Mouse (Mus musculus) MEL (cell line): ENCODE measurements around the gene Mosmo. TPM values are rescaled to one million over a fixed set of nuclear protein-coding genes. Genes with fewer than 3 reads are reported as not detected.

Experiments
- DNase-seq: peaks from one replicate; pipeline ENCODE4 v3.0.0; 2011; ENCODE audit warnings: low read depth, low spot score
- H3K27ac ChIP-seq: 2 replicates; pipeline ENCODE4 v1.5.1; 2012; ENCODE audit warnings: low read depth, mild to moderate bottlenecking, control low read depth, low read length, moderate library complexity; ENCODE audit not compliant: control insufficient read depth
- H3K27me3 ChIP-seq, 2 experiments: fragments of 150-350 bp in 1 of 2; sonication (generic) in 1 of 2; 2 replicates each; pipeline ENCODE4 v1.6.1; 2012; ENCODE audit warnings: low read length in 2 of 2, mild to moderate bottlenecking in 2 of 2, improper control_type of control experiment in 1 of 2, moderate library complexity in 1 of 2; ENCODE audit not compliant: insufficient read depth in 2 of 2, control insufficient read depth in 1 of 2
- H3K36me3 ChIP-seq, 2 experiments: 2 replicates each; pipeline ENCODE4 v1.6.1; 2012 to 2014; ENCODE audit warnings: low read length in 2 of 2, improper control_type of control experiment in 1 of 2, inconsistent platforms in 1 of 2, mild to moderate bottlenecking in 1 of 2; ENCODE audit not compliant: insufficient read depth in 2 of 2, control insufficient read depth in 1 of 2
- H3K4me1 ChIP-seq, 2 experiments: fragments of 150-350 bp in 1 of 2; sonication (generic) in 1 of 2; 2 replicates each; pipeline ENCODE4 v1.6.1; 2012; ENCODE audit warnings: low read length in 2 of 2, improper control_type of control experiment in 1 of 2, mild to moderate bottlenecking in 1 of 2; ENCODE audit not compliant: insufficient read depth in 2 of 2, control insufficient read depth in 1 of 2
- H3K4me3 ChIP-seq, 2 experiments: fragments of 150-350 bp in 1 of 2; sonication (generic) in 1 of 2; 2 replicates each; pipeline ENCODE4 v1.5.1; 2012; ENCODE audit warnings: low read depth in 2 of 2, low read length in 2 of 2, mild to moderate bottlenecking in 2 of 2, moderate library complexity in 2 of 2, control low read depth in 1 of 2, improper control_type of control experiment in 1 of 2; ENCODE audit not compliant: control insufficient read depth in 1 of 2, insufficient read depth in 1 of 2
- H3K79me2 ChIP-seq: 2 replicates; pipeline ENCODE4 v1.6.1; 2012; ENCODE audit warnings: mild to moderate bottlenecking, low read length, moderate library complexity; ENCODE audit not compliant: control insufficient read depth, poor library complexity, insufficient read depth
- H3K9ac ChIP-seq: 2 replicates; pipeline ENCODE4 v1.6.1; 2012; ENCODE audit warnings: low read depth, mild to moderate bottlenecking, control low read depth, low read length, moderate library complexity; ENCODE audit not compliant: control insufficient read depth, poor library complexity, severe bottlenecking
- H3K9me3 ChIP-seq: fragments of 150-350 bp; sonication (generic); replicated peaks from 2 replicates; pipeline ENCODE4 v1.6.1; 2012; ENCODE audit warnings: mild to moderate bottlenecking, low read length, improper control_type of control experiment, moderate library complexity; ENCODE audit not compliant: insufficient read depth
- ELF1 ChIP-seq: IDR thresholded peaks from 2 replicates; pipeline ENCODE4 v1.6.1; 2014; ENCODE audit warnings: low read depth, mild to moderate bottlenecking, inconsistent platforms, low read length, improper control_type of control experiment, moderate library complexity
- ETS1 ChIP-seq: IDR thresholded peaks from 2 replicates; pipeline ENCODE4 v1.6.1; 2012; ENCODE audit warnings: low read depth, mild to moderate bottlenecking, inconsistent platforms, low read length, improper control_type of control experiment, moderate library complexity
- GATA1 ChIP-seq: IDR thresholded peaks from 2 replicates; pipeline ENCODE4 v1.6.1; 2011; ENCODE audit warnings: low read depth, low read length, improper control_type of control experiment
- MAX ChIP-seq: IDR thresholded peaks from 2 replicates; pipeline ENCODE4 v1.6.1; 2011; ENCODE audit warnings: low read length, improper control_type of control experiment
- MEF2A ChIP-seq: IDR thresholded peaks from 2 replicates; pipeline ENCODE4 v1.6.1; 2014; ENCODE audit warnings: low read depth, mild to moderate bottlenecking, inconsistent platforms, low read length, improper control_type of control experiment; ENCODE audit not compliant: poor library complexity, insufficient replicate concordance, severe bottlenecking; ENCODE audit errors: extremely low read depth
- NELFE ChIP-seq: IDR thresholded peaks from 2 replicates; pipeline ENCODE4 v1.6.1; 2011; ENCODE audit warnings: low read depth, low read length, improper control_type of control experiment
- NRF1 ChIP-seq: IDR thresholded peaks from 2 replicates; pipeline ENCODE4 v1.6.1; 2014; ENCODE audit warnings: low read depth, mild to moderate bottlenecking, inconsistent platforms, low read length, improper control_type of control experiment, moderate library complexity; ENCODE audit not compliant: poor library complexity, insufficient read depth, severe bottlenecking
- POLR2AphosphoS5 ChIP-seq: IDR thresholded peaks from 2 replicates; pipeline ENCODE4 v1.6.1; 2012; ENCODE audit warnings: low read depth, borderline replicate concordance, mild to moderate bottlenecking, inconsistent platforms, low read length, moderate library complexity, mixed read lengths
- RCOR1 ChIP-seq: IDR thresholded peaks from 2 replicates; pipeline ENCODE4 v1.6.1; 2012; ENCODE audit warnings: low read depth, mild to moderate bottlenecking, inconsistent platforms, low read length, improper control_type of control experiment
- TBP ChIP-seq: IDR thresholded peaks from 2 replicates; pipeline ENCODE4 v1.8.0; 2011; ENCODE audit warnings: low read depth, low read length, improper control_type of control experiment
- TCF12 ChIP-seq: IDR thresholded peaks from 2 replicates; pipeline ENCODE4 v1.6.1; 2014; ENCODE audit warnings: low read depth, mild to moderate bottlenecking, inconsistent platforms, low read length, improper control_type of control experiment, moderate library complexity
- USF1 ChIP-seq: IDR thresholded peaks from 2 replicates; pipeline ENCODE4 v1.6.1; 2014; ENCODE audit warnings: low read depth, mild to moderate bottlenecking, inconsistent platforms, low read length, improper control_type of control experiment, moderate library complexity
- ZC3H11A ChIP-seq: IDR thresholded peaks from 2 replicates; pipeline ENCODE4 v1.6.1; 2012; ENCODE audit warnings: low read depth, mild to moderate bottlenecking, inconsistent platforms, low read length, improper control_type of control experiment
- polyA plus RNA-seq, 2 experiments: library from polyadenylated mRNA; stranded (reverse) in 1 of 2; unstranded in 1 of 2; fragments of >175 nt in 1 of 2; fragments of >200 nt in 1 of 2; gene quantifications; 2 replicates each; pipeline versions ENCODE4 v1.2.1 to v1.2.4; 2012; ENCODE audit warnings: low replicate concordance in 2 of 2, low read depth in 1 of 2; ENCODE audit not compliant: insufficient read length in 2 of 2, insufficient read depth in 1 of 2, missing spikeins in 1 of 2
- total RNA-seq: library from RNA; depleted of rRNA; stranded (reverse); fragments of 300-350 nt; gene quantifications from 2 replicates; pipeline ENCODE4 v1.2.3, GENCODE M21; 2012

Mosmo gene
- total and polyA plus RNA-seq, 3 experiments, result 20.0 to 30.0 (median 23.5) TPM

GRCm38 (mm10) chr7:120746821-120747220, 69.4 kb downstream of the Mosmo start:
- H3K9ac ChIP-seq, result no peak overlapping the region
- TF ChIP-seq ELF1 (no peak), POLR2AphosphoS5 (no peak), RCOR1 (no peak), MEF2A (no peak)
- H3K79me2 ChIP-seq, result no peaks in the 10 kb centered on the region
- DNase-seq, result no peak
- H3K36me3 ChIP-seq, result no peaks in the 10 kb centered on the region
- peaks cover 4 to 8% of the 10 kb centered on the region in 2 experiments; a peak in 3 of 4 replicates for H3K27me3 ChIP-seq
- no peak overlapping the region for H3K4me3 ChIP-seq
- no peaks in the 10 kb centered on the region for H3K9me3 ChIP-seq
- H3K4me1 ChIP-seq, result no peaks in the 10 kb centered on the region
- no peak overlapping the region for H3K27ac ChIP-seq

GRCm38 (mm10) chr7:120748478-120748877, 71.1 kb downstream of the Mosmo start:
- Histone ChIP-seq H3K27ac (no peak overlapping the region), H3K4me3 (no peak overlapping the region), H3K4me1 (no peaks in the 10 kb centered on the region; a peak in 1 of 4 replicates), H3K27me3 (peaks cover 4 to 8% of the 10 kb centered on the region in 2 experiments; a peak in 3 of 4 replicates), H3K9ac (no peak overlapping the region)
- DNase-seq, result no peak
- no peak for TF ChIP-seq ETS1
- no peak for TF ChIP-seq NRF1
- TF ChIP-seq GATA1, result no peak
- no peak for TF ChIP-seq TCF12
- no peak for TF ChIP-seq NELFE
- TF ChIP-seq MAX, result no peak
- no peak for TF ChIP-seq ZC3H11A
- TF ChIP-seq, all 39 proteins: peak for 0
- Histone ChIP-seq H3K9me3 (no peaks in the 10 kb centered on the region), H3K79me2 (no peaks in the 10 kb centered on the region), H3K36me3 (no peaks in the 10 kb centered on the region)

DNA sequence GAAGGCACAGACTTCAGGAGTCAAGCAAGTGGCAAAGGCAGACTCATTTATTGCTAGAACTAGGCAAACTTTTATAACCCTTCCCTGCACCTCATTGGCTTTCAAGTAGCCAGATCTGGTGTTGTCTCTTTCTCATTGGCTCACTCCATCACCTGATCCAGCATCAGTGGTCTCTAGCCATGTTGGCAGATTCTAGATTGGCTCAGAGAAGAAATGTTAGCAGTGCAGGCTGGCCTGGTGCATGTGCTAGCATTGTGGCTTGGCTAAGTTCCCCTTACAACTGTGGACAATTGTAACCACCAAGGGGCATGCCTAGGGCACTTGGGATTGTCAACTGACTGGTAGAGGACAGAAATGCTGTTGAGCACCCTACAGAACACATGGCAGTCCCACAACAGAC, 73.9 kb downstream of the Mosmo start:
- Histone ChIP-seq H3K9me3 (no peaks in the 10 kb centered on the region), H3K9ac (no peak overlapping the region), H3K4me1 (no peaks in the 10 kb centered on the region; a peak in 1 of 4 replicates), H3K27me3 (peaks cover 2 to 8% of the 10 kb centered on the region in 2 experiments; a peak in 3 of 4 replicates), H3K36me3 (no peaks in the 10 kb centered on the region), H3K27ac (no peak overlapping the region), H3K79me2 (no peaks in the 10 kb centered on the region), H3K4me3 (no peak overlapping the region)
- TF ChIP-seq USF1, result peak; percentile 73; the same call in 1 of the 2 replicates
- TF ChIP-seq TBP, result 0 out of 2 replicates have a peak, but pooled peaks have one; percentile 43
- no peak for TF ChIP-seq NELFE
- no peak for TF ChIP-seq TCF12
- no peak for TF ChIP-seq MAX
- peak; percentile 53 for DNase-seq
